Mouse (Mus musculus) cerebellum, postnatal 10 days (tissue): Measurements from ENCODE around the gene Nrtn.

Experiments
- DNase-seq, 2 experiments: peaks; one replicate each; pipeline ENCODE4 v3.0.0; 2021; ENCODE audit warnings: mixed read lengths in 2 of 2

The Nrtn gene

GRCm38 (mm10) chr17:56761991-56762410, 4.7 kb upstream of the Nrtn start:
- peak; percentile 95 to 96 for DNase-seq

GRCm38 (mm10) chr17:56761077-56761476, 3.7 kb upstream of the Nrtn start:
- DNase-seq = peak; percentile 45 to 50

GRCm38 (mm10) chr17:56759261-56759660, 1.9 kb upstream of the Nrtn start:
- no peak for DNase-seq

DNA sequence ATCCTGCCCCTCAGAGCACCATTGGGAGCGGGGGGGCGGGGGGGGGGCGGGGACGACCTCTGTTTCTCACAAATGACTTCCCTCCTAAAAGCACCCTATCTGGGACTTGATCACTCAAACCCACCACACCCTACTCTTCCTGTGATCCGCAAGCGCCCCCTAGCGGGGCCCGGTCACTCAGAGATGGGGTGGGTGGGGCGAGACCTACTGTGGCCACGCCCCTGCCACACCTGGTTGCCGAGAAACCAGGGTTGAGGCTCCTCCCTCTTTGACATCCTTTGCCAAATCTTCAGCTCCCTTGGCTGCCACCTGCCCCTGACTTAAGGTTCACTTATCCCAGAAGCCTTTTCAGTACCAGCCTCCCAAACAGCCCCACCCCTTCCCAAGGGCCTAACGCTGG, 802 bp upstream of the Nrtn start:
- peak; percentile 78 to 84 for DNase-seq

GRCm38 (mm10) chr17:56756703-56757399, 479 bp downstream of the Nrtn start:
- no peak for DNase-seq

DNA sequence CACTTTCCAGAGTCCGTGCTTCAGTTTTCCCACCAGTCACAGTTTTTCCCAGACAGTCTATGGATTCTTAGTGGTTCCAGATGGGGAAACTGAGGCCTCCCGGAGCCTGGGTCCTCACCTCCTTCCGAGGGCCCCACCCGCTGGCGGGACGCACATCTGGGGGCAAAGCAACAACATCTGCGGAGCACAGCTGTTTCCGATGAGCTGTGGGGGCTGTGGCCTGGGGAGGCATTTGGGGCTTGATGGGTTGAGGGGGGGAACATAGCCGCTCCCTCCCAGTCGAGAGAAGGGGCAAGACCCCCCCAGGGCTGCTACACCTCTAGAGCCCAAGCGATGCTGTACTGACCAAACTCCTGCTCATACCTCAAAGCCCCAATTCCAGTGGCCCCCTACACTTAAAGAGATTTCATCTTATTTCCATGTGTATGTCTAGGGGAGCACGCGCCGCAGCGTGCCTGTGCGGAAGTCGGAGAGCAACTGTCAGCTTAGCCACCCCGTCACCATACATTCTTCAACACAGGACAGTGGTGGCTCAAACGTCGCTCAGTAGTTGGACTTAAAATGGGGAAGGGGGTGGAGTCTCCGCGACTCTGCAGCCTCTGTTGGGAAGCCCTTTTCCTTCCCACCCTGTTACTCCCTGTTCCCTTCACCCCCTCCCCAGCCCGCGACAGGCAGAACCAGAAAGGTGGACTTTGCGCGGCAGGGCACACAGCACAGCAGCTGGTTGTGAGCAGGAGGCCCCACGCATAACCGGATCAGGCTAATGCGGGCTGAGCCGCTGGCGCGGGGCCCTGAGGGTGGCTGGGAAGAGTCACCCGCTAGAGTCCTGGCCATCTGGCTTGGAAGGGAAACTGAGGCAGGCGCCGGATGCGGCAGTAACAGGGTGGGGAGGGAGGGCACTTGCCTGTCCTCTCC, 2.8 kb downstream of the Nrtn start:
- DNase-seq = no peak

- DNase-seq = peak in 1 of 2 experiments; percentile 31
Observed at GRCm38 (mm10) chr17:56753452-56753851, 3.9 kb downstream of the Nrtn start.

GRCm38 (mm10) chr17:56751404-56752072, 5.8 kb downstream of the Nrtn start:
- peak; percentile 53 to 61 for DNase-seq

GRCm38 (mm10) chr17:56744173-56744572, 13.2 kb downstream of the Nrtn start:
- DNase-seq = no peak

DNA sequence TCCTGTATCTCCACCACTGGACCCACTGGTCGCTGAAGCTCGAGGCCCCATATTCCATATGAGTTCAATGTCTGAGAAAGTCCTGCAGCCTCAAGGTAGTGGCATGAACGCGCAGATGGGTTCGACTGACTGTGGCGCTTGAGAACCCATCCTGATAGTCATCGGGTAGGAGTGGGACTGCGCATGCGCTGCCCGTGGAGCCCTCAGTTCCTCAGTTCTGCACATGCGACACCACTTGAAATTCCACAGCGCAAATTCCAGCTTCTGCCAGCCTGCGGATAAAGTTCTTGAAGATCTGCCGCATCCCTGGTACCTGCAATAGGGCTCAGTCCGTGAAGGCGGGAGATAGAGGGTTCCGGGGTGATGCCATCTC, 16.6 kb downstream of the Nrtn start:
- DNase-seq = no peak

DNA sequence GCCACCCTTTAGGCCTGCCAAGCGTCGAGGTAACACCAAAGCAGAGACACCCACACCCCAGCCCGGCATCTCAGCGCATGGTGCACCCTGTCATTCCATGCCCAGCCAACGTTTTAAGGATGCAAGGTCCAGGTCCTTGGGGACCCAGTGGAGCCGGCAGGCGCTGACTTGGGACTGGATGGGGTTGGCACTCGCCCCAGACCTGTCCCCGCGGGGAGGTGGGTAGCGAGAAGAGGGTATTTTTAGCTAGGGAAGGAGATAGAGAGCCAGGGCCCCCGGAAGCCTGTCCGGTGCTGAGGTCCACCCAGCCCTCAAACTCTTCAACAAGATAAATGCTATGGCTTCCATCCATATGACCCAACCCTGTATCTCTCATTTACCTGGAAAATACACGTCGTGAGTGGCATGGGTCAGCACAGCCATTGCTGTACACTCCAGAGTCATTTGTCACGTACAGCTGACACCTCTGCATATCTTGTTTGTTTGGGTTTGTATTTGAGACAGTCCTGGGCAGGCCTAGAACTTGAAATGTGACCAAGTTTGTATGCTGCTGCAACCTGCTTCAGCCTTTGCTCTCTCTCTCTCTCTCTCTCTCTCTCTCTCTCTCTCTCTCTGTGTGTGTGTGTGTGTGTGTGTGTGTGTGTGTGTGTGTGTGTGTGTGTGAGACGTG, 17.1 kb downstream of the Nrtn start:
- DNase-seq = no peak

GRCm38 (mm10) chr17:56738221-56738620, 19.1 kb downstream of the Nrtn start:
- no peak for DNase-seq

- no peak for DNase-seq
Observed at GRCm38 (mm10) chr17:56736534-56736933, 20.8 kb downstream of the Nrtn start.

GRCm38 (mm10) chr17:56729656-56730055, 27.7 kb downstream of the Nrtn start:
- DNase-seq = no peak

DNA sequence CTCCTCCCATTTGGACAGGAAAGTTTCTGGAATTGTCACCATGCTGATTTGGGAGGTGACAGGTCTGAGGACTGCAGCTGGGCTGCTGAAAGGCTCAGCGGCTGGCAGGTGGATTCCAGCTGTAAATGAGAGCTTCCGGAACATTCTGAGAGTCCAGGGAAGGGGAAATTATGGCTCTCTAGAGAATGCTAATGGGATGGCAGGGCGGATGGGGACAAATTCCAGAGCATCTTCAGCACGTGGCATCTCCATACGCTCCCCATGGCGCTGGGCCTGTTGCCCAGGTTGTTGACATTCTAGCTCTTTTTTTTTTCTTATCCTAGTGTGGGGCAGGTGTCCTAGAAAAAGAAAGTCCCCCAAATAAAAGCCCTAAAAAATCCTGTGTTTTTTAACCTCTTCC, 28.2 kb downstream of the Nrtn start:
- DNase-seq = peak; percentile 72 to 76

DNA sequence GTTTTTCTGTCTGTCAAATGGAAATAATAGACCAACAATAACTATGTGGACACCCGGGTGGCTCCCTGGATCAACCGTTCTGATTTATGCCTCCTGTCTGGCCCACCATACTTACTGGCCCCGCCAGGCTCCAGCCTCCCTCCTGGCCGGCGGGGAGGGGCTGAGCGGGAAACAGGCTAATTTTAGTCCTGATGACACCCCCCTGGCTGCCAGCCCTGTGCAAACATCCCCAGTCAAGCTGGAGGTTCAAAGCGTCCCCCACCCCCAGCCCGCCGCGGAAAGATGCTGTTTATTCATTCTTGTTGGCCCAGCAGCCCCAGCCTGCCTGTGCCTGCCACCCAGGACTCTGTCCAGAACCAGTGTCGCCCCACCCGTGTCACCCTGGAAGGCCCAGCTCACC, 29.2 kb downstream of the Nrtn start:
- DNase-seq = no peak

DNA sequence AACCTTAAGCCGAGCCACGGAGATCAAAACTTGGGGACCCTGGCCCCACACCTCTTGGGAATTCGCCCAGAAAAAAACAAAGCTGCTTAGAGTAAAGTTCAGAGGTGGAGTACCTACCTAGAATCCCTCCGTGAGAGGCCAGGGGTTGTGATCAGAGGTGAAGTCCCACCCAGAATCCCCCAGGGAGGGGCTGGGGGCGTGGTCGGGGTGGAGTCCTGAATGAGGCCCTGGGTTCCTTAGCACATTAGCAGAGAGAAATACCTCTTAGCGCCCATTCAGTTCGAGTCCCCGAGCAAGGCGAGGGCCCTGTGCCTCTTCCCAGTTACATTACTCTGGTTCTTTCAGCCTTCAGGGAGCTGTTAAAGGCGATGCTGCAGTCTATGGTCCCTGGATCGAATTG, 29.7 kb downstream of the Nrtn start:
- DNase-seq = peak in 1 of 2 experiments; percentile 40

GRCm38 (mm10) chr17:56727029-56727649, 30.2 kb downstream of the Nrtn start:
- DNase-seq = no peak

- no peak for DNase-seq
Observed at GRCm38 (mm10) chr17:56723419-56724161, 33.7 kb downstream of the Nrtn start.

DNA sequence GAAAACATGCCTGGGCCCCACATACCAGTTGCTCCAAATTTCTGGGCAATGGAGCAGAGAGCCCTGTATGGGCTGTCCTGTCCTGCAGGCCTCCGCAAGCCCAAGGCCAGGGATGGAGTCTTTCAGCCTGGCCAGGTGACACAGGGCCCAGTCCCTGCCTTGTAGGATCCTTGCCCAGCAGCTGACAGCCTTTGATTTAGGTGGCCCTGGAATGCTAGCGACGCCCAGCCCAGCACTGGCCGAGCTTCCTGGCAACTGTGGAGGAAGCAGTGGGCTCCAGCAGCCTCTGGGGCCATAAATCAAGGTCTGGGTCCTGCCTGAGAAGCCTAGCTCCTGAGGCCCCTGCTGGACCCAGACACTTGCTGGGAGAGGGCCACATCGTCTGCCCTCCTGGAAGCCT, 34.9 kb downstream of the Nrtn start:
- DNase-seq = no peak

- DNase-seq = peak; percentile 98 to 99
Observed at GRCm38 (mm10) chr17:56717363-56718058, 39.8 kb downstream of the Nrtn start, which contains the start of the genes Ndufa11 and Vmac. Gene Ndufa11, plus strand, starts transcription at chr17:56717767. Gene Vmac, minus strand, starts transcription at chr17:56718022.
